In the genomic region with DNA sequence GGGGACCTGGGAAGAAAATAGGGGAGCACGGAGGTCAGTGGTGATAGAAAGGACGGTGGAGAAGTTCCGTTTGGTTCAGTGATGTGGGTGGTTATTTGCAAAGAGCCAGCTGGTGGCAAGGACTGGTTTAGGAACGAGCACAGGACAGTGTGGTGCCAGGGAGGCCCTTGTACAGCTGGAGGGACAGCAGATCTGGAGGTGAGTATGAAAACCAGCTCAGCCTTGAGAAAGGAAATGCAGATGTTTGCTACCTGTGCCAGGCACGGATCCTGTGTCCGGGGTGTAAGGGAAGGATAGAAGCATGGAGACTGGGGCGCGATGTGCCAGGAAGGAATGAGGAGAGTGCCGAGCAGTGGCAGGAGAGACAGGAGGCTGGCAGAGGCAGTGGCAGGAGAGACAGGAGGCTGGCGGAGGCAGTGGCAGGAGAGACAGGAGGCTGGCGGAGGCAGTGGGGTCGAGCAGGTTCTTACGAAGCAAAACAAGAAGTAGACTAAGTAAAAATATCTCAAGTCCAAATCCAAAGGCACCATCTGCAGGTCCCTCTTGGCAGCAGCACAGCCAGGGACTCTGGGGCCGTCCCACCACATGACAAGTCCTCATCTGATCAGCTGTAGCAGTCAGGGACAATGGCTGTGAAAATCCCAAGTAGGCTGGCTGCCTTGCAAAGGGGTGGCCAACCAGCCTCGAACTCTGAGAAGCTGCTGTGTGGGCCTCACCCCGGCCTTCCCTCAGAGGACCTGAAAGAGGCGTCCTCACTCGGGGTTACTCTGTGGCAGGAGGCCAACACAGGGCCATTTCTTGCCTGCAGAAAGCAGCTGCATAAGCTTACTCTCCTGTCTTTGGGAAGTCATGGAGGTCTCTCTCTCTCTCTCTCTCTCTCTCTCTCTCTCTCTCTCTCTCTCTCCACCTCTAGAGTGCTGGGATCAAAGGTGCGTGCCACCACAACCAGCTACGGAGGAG, we compare ENCODE assay signal across 8 mouse cellular contexts. TPM values are rescaled to one million over a fixed set of nuclear protein-coding genes. Genes with fewer than 3 reads are reported as not detected.
DNase-seq lines count a peak whose midpoint lies in the region; ATAC-seq lines count a peak whose summit lies in the region.

No protein-coding gene starts in this region.

- H3K27me3 ChIP-seq in heart, embryonic 14.5 days (ENCODE audit: control insufficient read depth, insufficient read depth, low read length) = no peaks in the 10 kb centered on the region
- peaks cover 18% of the 10 kb centered on the region for H3K27me3 ChIP-seq in hindbrain, embryonic 13.5 days
- peaks cover 11% of the 10 kb centered on the region; the same call in 1 of the 2 replicates for H3K27me3 ChIP-seq in midbrain, embryonic 13.5 days

- DNase-seq in heart, adult 9 months (ENCODE audit: low spot score in 2 of 2) = no peak
- DNase-seq in Muller cell, postnatal 12 days (ENCODE audit: inconsistent ontology term) = peak; percentile 23
- DNase-seq in frontal cortex, postnatal 14 days (ENCODE audit: low spot score in 2 of 2) = no peak
- no peak for DNase-seq in left cerebral cortex, postnatal 10 days (ENCODE audit: extremely low spot score in 1 of 2, low spot score in 2 of 2)
- DNase-seq in adrenal gland, postnatal 4 days (ENCODE audit: low spot score in 2 of 2) = no peak

- H3K36me3 ChIP-seq in heart, embryonic 14.5 days (ENCODE audit: control insufficient read depth, insufficient read depth, low read length) = no peaks in the 10 kb centered on the region
- no peaks in the 10 kb centered on the region for H3K36me3 ChIP-seq in hindbrain, embryonic 13.5 days
- H3K36me3 ChIP-seq in midbrain, embryonic 13.5 days = no peaks in the 10 kb centered on the region

- peaks cover 24 to 27% of the 10 kb centered on the region in 2 experiments for H3K4me1 ChIP-seq in heart, embryonic 14.5 days (ENCODE audit: control insufficient read depth in 2 of 2, insufficient read depth in 2 of 2, low read length in 2 of 2)
- peaks cover 33% of the 10 kb centered on the region for H3K4me1 ChIP-seq in hindbrain, embryonic 13.5 days (replicated peaks)
- peaks cover 36% of the 10 kb centered on the region for H3K4me1 ChIP-seq in midbrain, embryonic 13.5 days (replicated peaks)

- ATAC-seq in heart, embryonic 14.5 days (ENCODE audit: insufficient number of reproducible peaks, insufficient read depth, low FRiP score, low read depth) = peak; percentile 27; the same call in 1 of the 2 replicates
- ATAC-seq in hindbrain, embryonic 13.5 days (ENCODE audit: low FRiP score) = no peak
- ATAC-seq in midbrain, embryonic 13.5 days = no peak

- intact Hi-C loops in left cerebral cortex, postnatal 10 days (cut with DNase I) = loop anchor here (5.0 kb wide), 1 partner anchor 512 kb away; no protein-coding TSS in a partner anchor

- H3K9ac ChIP-seq in heart, embryonic 14.5 days (ENCODE audit: low read length) = peak overlapping the region; percentile 66; the same call in 1 of the 2 replicates
- H3K9ac ChIP-seq in hindbrain, embryonic 13.5 days = no peak overlapping the region; the same call in 1 of the 2 replicates
- H3K9ac ChIP-seq in midbrain, embryonic 13.5 days (replicated peaks) = no peak overlapping the region

- H3K9me3 ChIP-seq in heart, embryonic 14.5 days (ENCODE audit: control insufficient read depth, low read length) = no peaks in the 10 kb centered on the region
- H3K9me3 ChIP-seq in hindbrain, embryonic 13.5 days = no peaks in the 10 kb centered on the region
- no peaks in the 10 kb centered on the region for H3K9me3 ChIP-seq in midbrain, embryonic 13.5 days

- peak overlapping the region; percentile 70 for H3K4me2 ChIP-seq in heart, embryonic 14.5 days (ENCODE audit: low read length)
- H3K4me2 ChIP-seq in hindbrain, embryonic 13.5 days = peak overlapping the region; percentile 50
- H3K4me2 ChIP-seq in midbrain, embryonic 13.5 days (replicated peaks) = peak overlapping the region; percentile 53

- WGBS in heart, embryonic 14.5 days = 45% methylated on average over 20 of the region's 20 CpGs
- WGBS in hindbrain, embryonic 13.5 days = 38% methylated on average over 20 of the region's 20 CpGs
- 36% methylated on average over 20 of the region's 20 CpGs for WGBS in midbrain, embryonic 13.5 days

- no peak overlapping the region for H3K27ac ChIP-seq in heart, embryonic 14.5 days (replicated peaks in 1 of 2; ENCODE audit: control insufficient read depth in 1 of 2, insufficient read depth in 1 of 2, low read depth in 2 of 2, low read length in 2 of 2)
- no peak overlapping the region for H3K27ac ChIP-seq in hindbrain, embryonic 13.5 days
- no peak overlapping the region for H3K27ac ChIP-seq in midbrain, embryonic 13.5 days

- peak overlapping the region in 1 of 2 experiments; percentile 42; a peak in 1 of 4 replicates for H3K4me3 ChIP-seq in heart, embryonic 14.5 days (ENCODE audit: control insufficient read depth in 1 of 2, insufficient read depth in 1 of 2, low read depth in 1 of 2, low read length in 2 of 2)
- H3K4me3 ChIP-seq in hindbrain, embryonic 13.5 days = no peak overlapping the region
- 0 out of 2 replicates have a peak overlapping the region, but pooled peaks have one; percentile 32 for H3K4me3 ChIP-seq in midbrain, embryonic 13.5 days (replicated peaks)

RNA-seq across cellular contexts. Expression of a gene that starts 29.6 kb away (rescaled TPM):
- 82.9 and 90.1 TPM in 2 replicates for polyA plus RNA-seq in heart, embryonic 14.5 days (2014; fragmentation: Nextera tagmentation; extraction: Ambion mirVana)
- 67.2 and 70.0 TPM in 2 replicates for polyA plus RNA-seq in hindbrain, embryonic 13.5 days (2015; fragmentation: Nextera tagmentation; extraction: Ambion mirVana)
- polyA plus RNA-seq in midbrain, embryonic 13.5 days (2015; fragmentation: Nextera tagmentation; extraction: Ambion mirVana) = 60.4 and 80.5 TPM in 2 replicates
- total RNA-seq in left cerebral cortex, postnatal 10 days (2021) = 10 to 100 TPM; 85.1 to 87.1 TPM
- 100 to 1,000 TPM; 160 to 167 TPM for total RNA-seq in adrenal gland, postnatal 4 days (2021)
